Mouse (Mus musculus) mature B cell (primary cell): ENCODE results near the gene Trmt11.
"Not testable (repeated sequence)": the region's sequence is repeated elsewhere in the genome, so short reads cannot be mapped to it uniquely, and the experiment has no call there.

Source experiments
- in situ Hi-C: fragments of 300-500 bp; cut with MboI; formaldehyde crosslinking; loops from 2 replicates; pipeline ENCODE4 v1.14.3; 2019

Trmt11 gene

DNA sequence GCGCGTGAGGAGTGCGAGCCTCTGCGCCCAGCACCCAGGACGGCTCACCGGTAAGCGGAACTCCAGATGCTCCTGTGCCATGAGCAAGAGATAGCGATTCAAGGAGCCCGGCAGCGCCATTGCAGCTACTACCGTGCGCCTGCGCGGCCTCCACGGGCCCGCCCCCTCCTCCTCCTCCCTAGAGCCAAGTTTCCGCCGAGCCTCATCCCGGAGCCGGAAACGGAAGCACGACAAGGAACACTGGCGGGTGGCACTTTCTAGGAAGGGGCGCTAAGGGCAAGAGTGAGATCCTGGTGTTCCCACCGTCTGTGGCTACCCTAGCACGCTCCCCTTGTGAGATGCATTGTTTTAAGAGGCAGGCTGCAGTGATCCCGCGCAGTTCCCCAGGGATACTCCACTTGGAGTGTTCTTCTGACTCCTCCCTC, at the start of gene Trmt11:
Trmt11 (minus strand) TSS at position 208 of the 425 bp plus-strand sequence.
- in situ Hi-C loops: loop anchor here (25.0 kb wide), 3 partner anchors 413 to 1238 kb away; partner anchors contain the start of genes Hddc2 and Rnf146

DNA sequence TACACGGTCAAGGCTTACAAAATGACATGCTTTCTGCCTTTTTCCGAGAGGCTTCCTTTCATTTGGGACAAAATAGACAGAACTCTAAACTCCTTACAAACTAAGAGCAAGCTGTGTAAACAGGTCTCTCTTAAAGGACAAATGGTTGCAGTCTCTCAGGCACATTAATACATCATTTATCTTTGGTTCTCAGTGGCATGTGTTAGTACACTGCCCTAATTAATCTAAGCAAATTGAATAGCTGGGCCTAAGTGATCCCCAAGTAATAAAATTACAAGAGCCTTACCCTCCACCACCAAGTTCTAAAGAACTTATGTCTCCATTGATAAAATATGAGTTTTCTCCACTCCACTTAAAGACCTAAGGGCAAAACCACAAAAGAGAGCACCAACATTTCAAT, 47.1 kb upstream of the Trmt11 start:
- in situ Hi-C loops: no loop called here

DNA sequence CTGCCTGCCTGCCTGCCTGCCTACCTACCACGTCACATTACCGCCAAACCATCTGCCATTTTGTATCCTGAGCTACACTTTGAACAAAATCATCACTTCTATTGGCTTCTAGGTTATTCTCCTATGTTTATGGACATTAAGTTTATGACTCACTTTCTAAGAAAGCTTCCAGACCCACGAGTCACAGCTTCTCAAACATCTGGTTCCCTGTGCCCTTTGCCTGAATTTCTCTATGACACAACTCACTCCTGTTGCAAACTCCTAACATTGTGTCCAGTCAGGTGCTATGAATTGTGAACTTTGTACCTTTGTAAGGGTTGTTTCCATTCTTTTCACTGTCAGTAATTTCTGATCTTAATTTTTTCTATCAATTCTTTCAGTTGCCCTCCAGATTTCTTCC, 37.7 kb upstream of the Trmt11 start:
- in situ Hi-C loops: no loop called here

DNA sequence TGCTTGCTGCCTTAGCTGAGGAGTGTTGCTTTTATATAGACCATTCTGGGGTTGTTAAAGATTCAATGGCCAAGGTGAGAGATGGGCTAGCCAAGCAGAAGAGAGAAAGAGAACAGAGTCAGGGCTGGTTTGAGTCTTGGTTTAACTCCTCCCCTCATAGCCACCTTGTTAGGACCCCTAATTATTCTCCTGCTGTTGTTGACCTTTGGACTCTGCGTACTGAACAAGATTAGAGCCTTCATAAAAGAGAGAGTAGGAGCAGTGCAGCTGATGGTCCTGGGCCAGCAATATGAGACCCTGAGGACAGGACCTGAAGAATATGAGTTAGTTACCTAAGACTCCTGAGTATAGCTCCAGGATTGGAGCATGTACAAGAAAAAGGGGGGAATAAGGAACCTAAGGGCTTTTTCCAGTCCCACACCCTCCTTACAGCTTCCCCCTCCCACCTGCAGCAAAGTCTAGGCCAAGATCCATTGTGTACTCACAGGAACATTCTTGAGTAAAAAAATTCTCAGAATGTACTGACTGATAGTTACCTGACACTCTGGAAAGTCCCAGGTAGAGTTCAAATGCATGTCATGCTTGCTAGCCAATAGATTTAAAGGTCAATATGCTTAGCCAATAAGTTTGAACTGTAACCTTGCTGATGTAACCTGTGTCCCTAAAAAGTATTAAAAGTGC, 36.1 kb upstream of the Trmt11 start:
- in situ Hi-C loops: not testable (repeated sequence)

DNA sequence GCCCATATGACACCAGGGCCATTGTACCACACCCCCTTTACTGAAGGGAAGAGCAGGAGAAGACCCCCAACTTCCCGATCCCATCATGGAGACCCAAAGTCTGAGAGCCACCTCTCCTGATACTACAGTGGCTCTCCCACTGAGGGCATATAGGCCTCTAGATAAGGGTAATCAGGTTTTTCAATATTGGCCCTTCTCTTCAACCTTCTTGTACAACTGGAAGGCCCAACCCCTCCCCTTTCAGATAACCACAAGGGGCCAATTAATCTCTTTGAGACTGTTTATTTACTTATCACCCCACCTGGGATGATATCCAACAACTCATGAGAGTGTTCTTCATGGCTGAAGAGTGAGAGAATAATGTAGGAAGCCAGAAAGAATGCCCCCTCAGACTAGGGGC, 32.2 kb upstream of the Trmt11 start:
- in situ Hi-C loops: no loop called here

DNA sequence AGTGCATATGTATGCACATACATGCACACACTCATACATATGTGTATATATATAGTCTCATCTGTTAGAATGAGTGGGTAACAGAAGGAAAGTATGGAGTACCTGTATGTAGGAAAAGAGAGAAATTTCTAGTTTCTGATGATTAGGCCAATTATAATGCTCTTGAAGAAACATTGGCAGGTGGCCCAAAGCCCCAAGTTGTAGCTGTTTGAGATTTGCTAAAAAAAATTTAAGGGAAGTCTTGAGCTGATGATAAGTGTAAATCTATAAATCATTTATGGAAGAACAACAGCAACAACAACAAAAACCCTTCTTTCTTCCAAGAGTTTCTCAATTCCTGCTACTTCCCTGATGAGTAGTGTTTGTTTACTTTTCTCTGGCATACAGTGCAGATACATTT, 29.4 kb upstream of the Trmt11 start:
- in situ Hi-C loops: no loop called here

DNA sequence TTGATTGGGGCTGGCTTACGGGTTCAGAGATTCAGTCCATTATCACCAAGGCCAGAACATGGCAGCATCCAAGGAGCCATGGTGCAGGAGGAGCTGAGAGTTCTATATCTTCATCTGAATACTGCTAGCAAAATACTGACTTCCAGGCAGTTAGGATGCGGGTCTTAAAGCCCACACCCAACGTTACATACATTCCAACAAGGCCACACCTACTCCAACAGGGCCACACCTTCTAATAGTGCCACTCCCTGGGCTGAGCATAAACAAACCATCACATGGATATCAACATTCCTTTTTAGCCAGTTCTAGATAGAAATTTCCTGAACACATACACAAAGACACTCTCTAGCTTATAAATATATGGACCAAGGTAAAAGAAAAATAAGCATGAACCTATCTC, 29.0 kb upstream of the Trmt11 start, which contains the start of gene Hint3:
Hint3 (minus strand) TSS at position 120 of the 400 bp plus-strand sequence.
- in situ Hi-C loops: no loop called here

DNA sequence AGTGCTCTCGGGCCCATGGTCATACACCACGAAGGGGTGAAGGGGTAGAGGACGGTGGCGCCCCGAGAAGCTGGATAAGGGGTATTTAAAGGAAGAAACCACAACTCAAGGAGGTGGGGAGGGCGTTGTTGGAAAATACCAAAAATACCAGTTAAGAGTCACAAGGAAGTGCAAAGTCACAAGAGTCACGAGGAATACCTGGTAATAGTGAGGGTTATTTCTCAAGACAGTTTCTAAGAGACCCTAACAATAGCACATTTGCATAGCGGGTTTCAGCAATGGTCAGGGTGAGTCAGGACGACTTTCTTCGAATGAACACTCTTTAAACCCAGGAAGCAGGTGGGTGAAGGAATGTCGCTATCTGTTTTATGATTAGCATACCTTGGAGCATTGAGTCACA, 27.9 kb upstream of the Trmt11 start:
- in situ Hi-C loops: not testable (repeated sequence)

DNA sequence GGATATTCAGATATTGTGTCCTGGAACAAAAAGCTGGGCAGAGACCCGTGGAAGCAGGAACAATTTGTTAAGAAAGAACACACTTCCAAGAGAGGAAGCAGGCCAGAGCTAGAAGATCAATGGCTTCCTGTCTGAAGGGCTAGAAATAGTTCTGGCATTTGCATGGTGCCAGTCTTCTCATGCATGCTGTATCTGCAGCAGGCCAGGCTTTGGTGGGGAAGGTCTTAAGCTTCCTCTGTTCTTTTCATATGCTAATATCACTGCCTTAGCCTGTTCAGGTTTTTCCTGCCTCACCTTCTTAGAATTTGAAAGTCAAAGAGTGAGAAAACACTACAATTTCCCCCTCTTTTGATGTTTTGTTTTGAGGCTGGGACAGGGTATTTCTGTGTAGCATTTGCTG, 27.0 kb upstream of the Trmt11 start:
- in situ Hi-C loops: no loop called here

DNA sequence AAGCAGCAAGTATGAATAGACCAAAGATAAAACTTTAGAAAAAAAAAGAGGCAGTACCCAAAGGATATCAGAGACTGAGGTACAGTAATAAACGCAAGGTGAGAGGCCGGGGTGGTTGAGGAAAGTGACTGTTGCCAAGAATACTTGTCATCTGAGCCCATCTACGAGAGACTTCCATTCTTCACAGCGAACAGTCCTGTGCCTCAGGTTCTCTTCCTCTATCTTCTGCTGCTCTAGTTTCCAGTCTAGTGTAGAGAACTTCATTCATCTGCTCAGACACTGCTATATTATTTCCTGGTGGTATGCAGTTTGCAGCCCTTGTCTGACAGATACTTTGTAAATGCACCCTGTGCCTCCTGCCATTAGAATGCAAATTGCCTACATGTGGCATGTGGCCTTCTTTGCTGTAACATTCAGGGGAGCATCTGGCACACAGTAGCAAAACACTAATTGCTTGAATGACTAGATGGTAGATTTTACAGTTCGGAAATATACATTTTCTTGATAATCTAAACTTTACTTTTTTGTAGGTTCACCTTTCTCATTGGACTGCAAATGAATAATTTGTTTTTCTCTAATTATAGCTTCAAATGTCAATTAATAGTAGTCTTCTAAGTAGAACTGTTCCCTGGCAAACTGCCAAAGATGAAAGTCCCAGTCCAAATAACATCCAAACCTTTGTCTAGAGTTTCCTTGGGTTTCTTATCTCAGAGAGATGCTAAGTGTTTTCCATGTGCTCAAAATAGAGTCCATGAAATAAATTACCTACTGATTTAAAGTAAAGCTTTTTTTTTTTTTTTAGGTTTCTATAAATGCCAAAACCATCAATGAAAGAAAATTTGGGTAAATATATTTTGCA, 23.8 kb upstream of the Trmt11 start:
- in situ Hi-C loops: loop anchor here (25.0 kb wide), 3 partner anchors 437 to 1262 kb away; partner anchors contain the start of genes Hddc2 and Rnf146

DNA sequence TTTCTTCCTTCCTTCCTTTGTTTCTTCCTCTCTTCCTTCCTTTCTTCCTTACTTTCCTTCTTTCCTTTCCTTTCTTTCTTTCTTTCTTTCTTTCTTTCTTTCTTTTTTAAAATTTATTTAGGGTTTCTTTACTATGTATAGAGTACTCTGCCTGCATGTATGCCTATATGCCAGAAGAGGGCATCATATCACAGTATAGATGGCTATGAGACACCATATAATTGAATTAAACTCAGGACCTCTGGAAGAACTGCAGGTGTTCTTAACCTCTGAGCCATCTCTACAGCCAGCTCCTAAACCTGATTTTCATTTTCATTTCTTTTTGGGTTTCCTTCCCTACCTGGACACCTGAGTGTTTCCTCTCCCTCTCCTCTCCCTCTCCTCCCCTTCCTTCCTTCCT, 22.4 kb upstream of the Trmt11 start:
- in situ Hi-C loops: loop anchor here (25.0 kb wide), 3 partner anchors 436 to 1261 kb away; partner anchors contain the start of genes Hddc2 and Rnf146

DNA sequence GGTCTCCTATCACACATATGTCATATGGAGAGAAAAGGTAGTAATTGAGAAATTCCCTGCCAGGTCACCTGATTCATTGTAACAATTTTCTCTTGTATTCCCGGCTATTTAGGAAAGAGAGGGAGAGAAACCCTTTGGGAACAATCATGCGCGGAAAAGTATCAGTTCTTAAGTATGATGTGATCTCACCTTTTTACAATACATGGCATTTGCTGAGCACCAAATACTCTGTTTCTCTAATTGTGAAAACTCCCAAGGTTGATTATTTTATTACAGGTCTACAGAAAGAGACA, 18.3 kb upstream of the Trmt11 start:
- in situ Hi-C loops: loop anchor here (10.0 to 25.0 kb wide), 4 partner anchors 186 to 1257 kb away; partner anchors contain the start of genes Hddc2, Ncoa7 and Rnf146

DNA sequence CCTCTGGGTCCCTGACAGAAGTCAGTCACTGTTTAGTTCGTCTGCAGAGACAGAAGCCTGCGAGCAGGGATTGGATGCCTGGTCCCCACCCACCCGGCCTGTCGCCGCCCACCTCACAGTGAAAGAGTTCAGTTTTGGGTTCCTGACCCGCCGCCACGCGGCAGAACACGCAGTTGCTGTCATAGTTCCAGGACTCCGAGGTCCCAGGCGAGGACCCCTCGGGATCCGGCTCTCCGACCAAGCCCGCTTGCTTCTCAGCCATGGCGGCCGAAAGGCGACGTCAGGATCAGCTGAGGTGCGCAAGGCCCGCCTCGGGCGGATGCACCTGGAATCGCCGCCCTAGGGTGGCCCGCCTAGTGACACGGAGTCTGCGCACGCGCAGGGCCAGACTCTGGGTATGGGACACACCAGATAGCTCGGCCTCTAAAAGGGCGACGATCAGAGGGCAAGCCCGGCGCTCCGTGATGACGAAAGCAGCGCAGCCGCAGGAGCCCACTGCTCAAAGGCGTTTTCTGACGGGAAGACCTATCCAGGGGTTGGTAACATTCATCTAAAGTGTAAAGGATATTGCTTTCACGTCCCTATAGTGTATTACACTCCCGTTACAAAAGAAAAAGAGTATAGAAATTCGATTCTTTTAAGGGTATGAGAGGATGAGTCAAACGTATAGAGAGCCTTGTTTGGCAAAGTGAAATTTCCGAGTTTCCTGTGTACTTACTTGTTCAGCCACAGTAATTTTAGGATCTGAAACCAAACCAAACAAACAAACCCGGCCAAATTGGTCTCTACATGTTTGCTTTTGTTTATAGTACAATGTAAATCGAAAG, 17.8 kb upstream of the Trmt11 start:
- in situ Hi-C loops: loop anchor here (10.0 to 25.0 kb wide), 4 partner anchors 186 to 1256 kb away; partner anchors contain the start of genes Hddc2, Ncoa7 and Rnf146

DNA sequence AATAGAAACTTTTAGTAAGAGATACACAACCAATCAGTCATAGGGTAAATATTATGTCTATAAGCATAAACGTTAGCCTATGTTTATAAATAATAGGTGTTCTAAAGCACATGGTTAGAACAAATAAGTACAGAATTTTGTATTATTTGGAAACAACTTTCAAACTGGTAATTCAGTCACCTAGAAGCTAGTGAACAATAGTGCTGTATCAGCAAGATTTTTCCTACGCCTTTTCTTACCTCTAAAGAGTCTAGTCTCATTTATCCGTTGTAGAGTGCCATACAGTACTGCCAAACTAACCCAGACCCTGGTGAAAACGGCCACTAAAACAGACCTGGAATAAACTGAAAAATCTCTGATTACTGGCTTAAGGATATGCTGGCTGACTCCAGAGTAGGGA, 12.5 kb upstream of the Trmt11 start:
- in situ Hi-C loops: loop anchor here (10.0 to 25.0 kb wide), 4 partner anchors 192 to 1251 kb away; partner anchors contain the start of genes Hddc2, Ncoa7 and Rnf146

DNA sequence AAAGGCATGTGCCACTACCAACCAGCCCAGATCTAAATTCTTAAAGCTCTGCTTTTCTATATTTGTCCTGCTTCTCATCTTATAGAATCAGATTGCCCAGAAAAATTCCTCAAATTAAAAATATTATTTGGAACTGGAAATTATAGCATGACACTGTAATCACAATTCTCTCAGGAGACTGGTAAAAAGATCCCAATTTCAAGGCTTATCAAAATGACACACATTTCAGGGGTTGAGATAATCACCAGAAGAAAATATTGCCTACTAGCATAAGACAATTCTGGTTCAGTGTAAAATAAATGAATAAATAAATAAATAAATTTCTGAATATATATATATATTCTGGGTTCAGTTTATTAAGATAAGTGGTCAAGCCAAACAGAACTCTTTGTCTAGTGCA, 9.1 kb upstream of the Trmt11 start:
- in situ Hi-C loops: loop anchor here (10.0 to 25.0 kb wide), 4 partner anchors 195 to 1247 kb away; partner anchors contain the start of genes Hddc2, Ncoa7 and Rnf146

DNA sequence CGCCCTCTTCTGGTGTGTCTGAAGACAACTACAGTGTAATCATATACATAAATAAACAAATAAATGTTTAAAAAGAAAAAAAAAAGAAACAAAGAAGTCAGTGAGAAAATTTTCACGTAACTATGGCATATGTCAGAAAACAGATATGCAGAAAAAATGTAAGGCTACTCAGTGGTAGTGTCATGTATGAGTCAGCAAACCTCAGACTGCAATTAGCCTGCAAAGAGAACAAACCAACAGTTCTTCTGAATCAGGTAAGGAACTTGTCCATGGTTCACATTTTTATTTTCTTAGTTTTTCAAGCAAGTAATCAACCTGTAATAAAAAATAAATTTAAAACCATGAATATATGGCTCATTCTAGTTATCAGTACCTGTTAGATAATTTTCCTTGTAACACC, 7.6 kb upstream of the Trmt11 start:
- in situ Hi-C loops: loop anchor here (25.0 kb wide), 3 partner anchors 421 to 1246 kb away; partner anchors contain the start of genes Hddc2 and Rnf146

DNA sequence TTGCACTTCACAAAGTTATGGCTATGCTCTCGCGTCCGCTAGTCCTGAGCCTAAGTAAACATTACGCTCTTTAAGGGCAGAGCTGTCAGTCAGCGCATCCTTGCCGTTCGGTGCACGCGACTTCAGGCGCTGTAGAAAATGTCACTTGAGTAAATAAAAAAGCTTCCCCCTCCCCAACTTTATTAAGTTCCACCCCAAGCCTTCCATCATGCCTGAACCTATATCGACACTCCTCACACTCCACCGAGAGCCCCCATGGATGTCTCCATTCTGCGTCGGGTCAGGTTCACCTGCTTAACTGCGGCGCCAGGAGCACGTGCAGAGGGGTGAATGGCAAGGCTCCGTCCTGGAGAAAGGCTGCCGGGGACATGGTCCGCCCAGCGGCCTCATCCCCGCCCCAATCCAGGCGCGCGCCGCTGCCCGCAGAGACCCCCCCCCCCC, 435 bp downstream of the Trmt11 start:
- in situ Hi-C loops: loop anchor here (25.0 kb wide), 3 partner anchors 413 to 1238 kb away; partner anchors contain the start of genes Hddc2 and Rnf146

DNA sequence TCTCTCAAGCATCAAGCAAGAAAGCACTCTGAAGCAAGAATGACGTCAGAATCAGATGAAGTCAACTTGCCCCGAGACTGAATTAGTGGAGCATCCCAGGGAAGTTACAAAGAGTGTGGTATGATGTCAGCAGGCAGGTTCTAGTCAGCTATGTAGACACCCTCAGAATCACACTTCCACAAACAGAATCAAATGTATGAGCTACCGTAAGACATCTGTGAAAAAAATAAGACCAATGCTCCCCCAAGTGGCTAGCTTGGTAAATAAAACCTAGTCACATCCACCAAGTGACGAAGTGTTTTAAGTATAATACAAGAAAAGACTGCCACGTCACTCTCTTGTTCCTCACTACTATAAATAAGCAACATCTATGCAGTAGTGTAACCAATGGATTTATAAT, 13.5 kb downstream of the Trmt11 start:
- in situ Hi-C loops: no loop called here

DNA sequence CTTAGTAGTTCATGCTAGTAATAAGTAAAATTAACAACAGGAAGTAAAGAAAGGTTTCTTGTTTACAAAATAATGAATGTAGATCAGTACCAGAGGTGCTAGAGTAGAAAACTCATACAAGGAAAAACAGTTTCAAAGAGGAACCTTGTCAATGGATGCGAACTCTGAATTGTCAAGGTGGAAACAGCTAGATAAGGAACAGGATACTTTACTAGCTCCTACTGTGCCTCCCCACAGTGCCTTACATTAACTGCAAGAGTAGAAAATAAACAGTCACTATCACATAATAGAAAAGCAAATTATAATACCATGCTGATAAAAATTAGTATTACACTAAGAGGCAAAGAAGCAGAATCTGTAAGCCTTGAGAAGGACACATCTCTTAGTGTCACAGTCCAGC, 14.9 kb downstream of the Trmt11 start:
- in situ Hi-C loops: no loop called here

DNA sequence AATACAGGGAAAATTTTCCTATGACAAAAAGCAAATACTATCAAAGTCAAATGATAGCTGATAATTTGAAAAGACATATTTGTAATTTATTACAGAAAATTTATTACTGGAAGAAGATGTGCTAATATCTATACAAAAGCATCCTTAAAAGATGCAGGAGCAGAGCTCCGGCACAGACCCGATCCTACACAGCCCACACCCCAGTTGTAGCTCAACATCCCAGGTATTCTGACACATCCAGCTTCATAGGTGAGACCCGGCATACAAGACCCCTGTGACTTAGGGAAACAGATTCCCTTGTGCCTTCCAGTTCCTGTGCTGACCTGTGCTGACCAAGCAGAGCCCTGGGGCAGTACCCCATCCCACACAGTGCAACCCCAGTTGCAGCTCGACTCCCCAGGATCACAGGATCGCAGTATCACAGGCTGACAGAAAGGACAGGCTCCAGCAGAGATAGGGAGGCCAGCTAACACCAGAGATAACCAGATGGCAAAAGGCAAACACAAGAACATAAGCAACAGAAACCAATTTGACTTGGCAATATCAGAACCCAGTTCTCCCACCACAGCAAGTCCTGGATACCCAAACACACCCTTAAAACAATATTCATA, 22.8 kb downstream of the Trmt11 start:
- in situ Hi-C loops: no loop called here

DNA sequence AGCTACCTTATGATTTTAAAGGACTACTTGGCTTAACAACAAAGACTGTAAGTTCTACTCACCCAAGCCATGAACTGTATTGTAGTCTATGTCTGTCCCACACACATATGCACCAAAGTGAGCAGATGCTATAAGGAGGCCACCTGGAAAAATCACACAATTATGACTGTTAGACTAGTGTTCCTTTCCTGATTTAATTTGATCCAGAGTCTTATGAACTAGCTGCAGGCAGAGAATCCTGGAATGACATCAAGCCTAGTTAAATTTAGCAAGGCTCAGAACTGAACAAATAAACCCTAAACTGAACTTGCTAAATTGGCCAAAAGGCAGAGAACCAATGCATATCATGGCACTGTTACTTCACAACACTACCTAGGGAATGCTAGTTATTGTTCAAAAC, 34.2 kb downstream of the Trmt11 start:
- in situ Hi-C loops: no loop called here
